Mouse (Mus musculus) kidney, adult 18-20 months (tissue): ENCODE results near the gene Gm17067.
"Not testable (repeated sequence)": the region's sequence is repeated elsewhere in the genome, so short reads cannot be mapped to it uniquely, and the experiment has no call there.

Experiments used
- DNase-seq: peaks from one replicate; pipeline ENCODE4 v3.0.0; 2021

Gene Gm17067

DNA sequence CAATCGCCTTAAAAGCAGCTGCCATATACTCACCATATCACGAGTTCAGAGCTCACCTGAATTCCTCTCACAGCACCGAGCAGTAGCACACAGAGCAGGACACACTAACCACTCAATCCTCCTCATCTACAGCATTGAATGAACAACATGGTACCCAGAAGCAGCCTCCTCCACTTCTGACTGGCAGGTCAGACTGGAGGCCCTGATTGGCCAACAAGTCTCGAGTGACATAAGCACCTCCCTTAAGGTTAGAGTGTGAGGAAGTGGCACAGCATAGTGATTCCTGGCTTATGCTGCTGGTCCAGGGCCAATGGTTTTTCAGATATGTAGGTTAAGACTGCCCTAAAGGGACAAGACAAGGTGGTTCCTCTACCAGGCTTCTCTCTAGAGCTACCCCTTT, at the start of gene Gm17067:
Gene Gm17067, minus strand, starts transcription at position 101 of the 400 bp plus-strand sequence.
- not testable (repeated sequence) for DNase-seq

GRCm38 (mm10) chr7:42749836-42750235, 23.0 kb upstream of the Gm17067 start:
- DNase-seq: no peak

- no peak for DNase-seq
Observed at GRCm38 (mm10) chr7:42738536-42739210, 11.9 kb upstream of the Gm17067 start.

DNA sequence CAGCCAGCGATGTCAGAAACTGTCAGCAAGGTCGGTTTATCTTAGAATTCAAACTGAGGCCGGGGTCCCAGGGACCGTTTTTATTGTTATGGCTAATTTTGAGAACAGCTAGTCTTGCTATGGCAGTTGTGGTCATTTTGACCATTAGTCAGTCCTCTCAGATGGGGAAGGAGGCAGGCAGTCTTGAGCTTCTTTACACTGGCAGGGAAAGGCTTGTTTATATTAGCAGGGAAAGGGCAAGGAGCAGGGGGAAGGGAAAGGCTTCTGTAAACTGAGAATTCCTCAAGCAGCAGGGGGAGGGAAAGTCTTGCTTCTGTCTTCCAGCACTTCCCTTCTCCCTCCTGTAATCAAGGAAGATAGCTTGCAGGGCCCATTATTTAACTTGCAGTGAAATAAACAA, 33.6 kb downstream of the Gm17067 start:
- peak; percentile 18 for DNase-seq

DNA sequence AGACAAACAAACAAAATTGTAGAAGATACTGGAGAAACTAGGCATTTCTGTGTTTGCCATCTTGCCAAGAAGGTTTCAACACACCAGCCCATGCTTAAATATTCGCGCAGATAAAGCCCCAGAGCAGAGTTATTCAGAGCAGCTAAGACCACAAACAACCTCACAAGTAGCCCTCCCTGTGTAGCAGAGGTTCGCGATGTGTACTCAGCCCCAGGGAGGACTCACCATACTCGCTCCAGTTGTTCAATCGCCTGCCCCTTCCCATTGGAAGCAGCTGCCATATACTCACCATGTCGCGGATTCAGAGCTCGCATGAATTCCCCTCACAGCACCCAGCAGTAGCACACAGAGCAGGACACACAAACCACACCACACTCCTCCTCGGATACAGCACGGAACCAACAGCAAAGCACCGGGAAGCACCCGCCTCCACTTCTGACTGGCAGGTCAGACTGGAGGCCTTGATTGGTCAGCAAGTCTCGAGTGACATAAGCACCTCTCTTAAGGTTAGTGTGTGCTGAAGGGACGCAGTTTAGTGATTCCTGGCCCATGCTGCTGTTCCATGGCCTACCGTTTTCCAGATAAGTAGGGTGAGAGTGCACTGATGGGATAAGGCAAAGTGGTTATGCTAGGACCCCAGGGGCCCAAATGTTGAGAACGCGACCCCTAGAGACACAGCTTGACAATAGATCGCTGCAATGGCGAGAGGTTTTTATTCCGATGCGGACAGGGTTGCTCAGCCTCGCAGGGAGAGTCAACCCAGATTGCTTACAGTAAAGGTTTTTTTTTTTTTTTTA, 34.3 kb downstream of the Gm17067 start, which contains the start of gene Zfp975:
Gene Zfp975, minus strand, starts transcription at position 381 of the 797 bp plus-strand sequence.
- DNase-seq: peak; percentile 85

GRCm38 (mm10) chr7:42680081-42680480, 46.7 kb downstream of the Gm17067 start:
- DNase-seq: not testable (repeated sequence)

DNA sequence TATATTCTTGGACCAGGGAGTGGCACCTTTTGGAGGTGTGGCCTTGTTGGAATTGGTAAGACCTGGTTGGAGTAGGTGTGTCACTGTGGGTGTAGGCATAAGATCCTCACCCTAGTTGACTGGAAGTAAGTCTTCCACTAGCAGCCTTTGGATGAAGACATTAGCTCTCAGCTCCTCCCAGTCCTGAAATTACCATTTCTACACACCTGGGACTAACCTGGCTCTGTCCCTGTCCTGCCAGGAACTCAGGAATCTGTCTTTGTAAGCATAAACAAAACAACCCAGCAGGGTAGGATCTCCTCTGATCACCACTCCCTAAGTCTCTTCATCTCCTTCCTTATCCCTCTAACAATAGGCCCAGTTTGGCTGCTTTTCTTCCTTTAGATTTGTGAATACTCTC, 47.2 kb downstream of the Gm17067 start:
- DNase-seq: not testable (repeated sequence)

- DNase-seq: not testable (repeated sequence)
Observed at GRCm38 (mm10) chr7:42660140-42660539, 66.7 kb downstream of the Gm17067 start.
